Mouse (Mus musculus): ENCODE data around the gene Kcng4.

Kcng4 gene

DNA sequence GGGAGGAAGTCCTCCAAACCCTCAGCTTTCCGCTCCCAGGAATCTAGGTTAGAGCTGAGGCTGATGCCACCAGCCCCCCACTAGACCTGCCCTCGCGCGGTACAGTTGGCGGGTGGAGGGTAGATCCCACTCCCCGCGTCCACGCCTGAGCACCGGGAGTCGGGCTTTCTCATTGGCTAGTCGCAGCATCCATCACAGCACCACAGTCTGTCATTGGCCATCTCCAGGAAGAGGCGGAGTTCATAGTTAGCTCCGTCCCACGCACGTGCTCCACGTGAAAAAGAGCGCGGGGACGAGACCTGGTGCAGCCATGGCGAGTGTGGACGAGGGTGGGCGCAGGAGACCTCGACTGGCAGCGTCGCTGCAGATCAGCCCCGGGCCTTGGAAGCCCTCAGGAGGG lies 23.0 kb downstream of the Kcng4 start, which contains the start of gene Adad2:
Gene Adad2 (plus strand): TSS at position 277 of the 400 bp plus-strand sequence.
- DNase-seq: no peak

DNA sequence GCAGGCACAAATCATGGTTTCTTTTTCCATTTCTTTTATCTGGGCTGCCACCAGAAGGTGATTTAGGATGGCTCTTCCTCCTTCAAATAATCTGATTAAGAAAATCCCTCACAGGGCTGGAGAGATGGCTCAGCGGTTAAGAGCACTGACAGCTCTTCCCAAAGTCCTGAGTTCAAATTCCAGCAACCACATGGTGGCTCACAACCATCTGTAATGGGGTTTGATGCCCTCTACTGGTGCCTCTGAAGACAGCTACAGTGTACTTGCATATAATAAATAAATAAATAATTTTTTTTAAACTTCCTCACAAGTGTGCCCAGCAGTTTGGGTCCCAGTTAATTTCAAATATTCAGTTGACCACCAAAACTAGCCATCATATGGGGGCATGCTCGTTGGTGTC lies 29.3 kb downstream of the Kcng4 start:
- DNase-seq: peak; percentile 26

- peak; percentile 94 for DNase-seq
These were observed 30.5 kb downstream of the Kcng4 start, which contains the start of gene Taf1c for GRCm38 (mm10) chr8:119604996-119605395. Taf1c (minus strand) TSS chr8:119605222.

GRCm38 (mm10) chr8:119604398-119604803 lies 31.1 kb downstream of the Kcng4 start:
- no peak for DNase-seq

GRCm38 (mm10) chr8:119603771-119604170 lies 31.7 kb downstream of the Kcng4 start:
- DNase-seq: no peak

- peak; percentile 43 for DNase-seq
These were observed 44.0 kb downstream of the Kcng4 start for GRCm38 (mm10) chr8:119591456-119591855.

GRCm38 (mm10) chr8:119590348-119590747 lies 45.1 kb downstream of the Kcng4 start:
- peak; percentile 21 for DNase-seq

- no peak for DNase-seq
These were observed 46.6 kb downstream of the Kcng4 start for GRCm38 (mm10) chr8:119588844-119589243.

DNA sequence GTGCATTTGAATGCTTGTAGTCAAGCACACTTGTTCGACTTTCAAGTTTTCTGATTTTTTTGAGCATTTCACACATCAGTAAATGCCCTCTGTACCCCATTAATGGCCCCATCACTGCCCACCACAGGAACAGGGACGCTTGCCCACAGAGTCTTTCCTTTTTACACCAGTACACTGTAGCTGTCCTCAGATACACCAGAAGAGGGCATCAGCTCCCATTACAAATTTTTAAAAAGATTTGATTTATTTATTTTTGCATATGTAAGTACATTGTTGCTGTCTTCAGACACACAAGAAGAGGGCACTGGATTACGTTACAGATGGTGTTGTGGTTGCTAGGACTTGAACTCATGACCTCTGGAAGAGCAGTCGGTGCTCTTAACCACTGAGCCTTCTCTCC lies 47.2 kb downstream of the Kcng4 start:
- no peak for DNase-seq

DNA sequence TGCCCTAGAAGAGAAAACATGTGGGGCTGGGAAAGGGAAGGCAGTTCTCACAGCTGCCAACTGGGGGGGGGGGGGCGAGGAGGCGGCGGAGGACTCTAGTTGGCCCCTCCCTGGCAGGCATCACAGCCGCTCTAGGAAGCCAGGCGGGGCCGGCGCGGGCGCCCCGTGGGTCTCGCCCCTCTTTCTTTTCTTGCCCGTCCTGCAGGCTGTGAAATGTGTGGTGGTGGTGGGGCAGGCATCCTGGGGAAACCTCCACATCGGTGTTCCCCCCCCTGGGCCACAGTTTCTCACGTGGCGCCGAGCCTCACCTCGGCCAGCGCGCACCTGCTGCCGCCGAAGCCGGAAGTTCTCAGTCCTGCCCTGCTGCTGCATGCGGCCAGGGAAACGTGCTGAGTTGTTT lies 49.6 kb downstream of the Kcng4 start:
- DNase-seq: no peak

DNA sequence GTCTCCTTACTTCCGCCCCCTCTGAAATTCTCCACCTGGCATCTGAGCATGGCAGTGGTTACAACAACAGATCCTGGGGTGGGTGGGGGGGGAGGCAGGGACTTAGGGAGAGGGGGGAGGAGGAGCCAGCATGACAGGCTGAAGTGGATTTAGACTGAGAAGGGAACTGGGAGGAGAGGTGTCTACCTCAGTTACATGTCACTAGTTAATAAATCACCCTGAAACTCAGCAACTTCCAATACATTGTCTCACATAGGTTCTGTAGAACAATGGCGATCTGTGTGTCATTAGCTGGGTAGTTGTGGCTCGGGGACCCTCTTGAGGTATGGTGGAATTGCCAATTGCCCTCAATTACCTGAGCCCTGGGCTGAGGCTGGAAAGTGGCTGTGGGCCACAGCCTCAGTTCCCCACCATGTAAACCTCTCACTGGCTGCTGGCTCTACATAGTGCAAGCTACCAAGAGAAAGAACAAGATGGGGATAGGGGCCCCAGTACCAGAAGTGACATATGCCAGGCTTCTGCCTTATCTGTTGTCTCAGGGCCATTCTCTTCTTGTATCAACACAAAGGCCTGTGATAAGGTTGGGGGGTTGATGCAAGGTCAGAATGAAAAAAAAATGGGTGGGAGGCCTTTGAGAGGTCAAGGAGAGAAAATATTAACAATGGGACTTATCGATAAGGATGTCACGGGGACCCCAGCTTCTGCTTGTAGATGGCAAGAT lies 54.9 kb downstream of the Kcng4 start:
- DNase-seq: no peak

DNA sequence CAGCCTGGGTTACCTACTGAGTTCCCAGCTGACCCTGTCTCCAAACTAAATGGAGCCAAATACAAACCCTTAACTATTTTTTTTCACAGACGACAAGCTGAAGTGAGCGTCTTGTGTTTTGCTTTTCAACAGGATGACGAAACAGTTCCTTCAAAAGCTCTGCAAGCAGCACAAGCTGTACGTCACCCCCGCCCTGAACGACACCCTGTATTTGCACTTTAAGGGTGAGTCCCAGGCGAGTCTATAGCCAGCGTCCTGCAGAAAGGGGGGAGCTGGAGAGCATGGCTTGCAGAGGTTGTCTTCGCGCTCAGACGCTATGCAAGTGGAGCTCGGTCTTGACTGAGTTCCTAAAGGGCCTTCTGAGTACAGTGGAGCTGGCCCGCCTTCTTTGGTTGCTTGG lies 56.4 kb downstream of the Kcng4 start:
- no peak for DNase-seq

- no peak for DNase-seq
These were observed 60.1 kb downstream of the Kcng4 start for GRCm38 (mm10) chr8:119575366-119575726.

DNA sequence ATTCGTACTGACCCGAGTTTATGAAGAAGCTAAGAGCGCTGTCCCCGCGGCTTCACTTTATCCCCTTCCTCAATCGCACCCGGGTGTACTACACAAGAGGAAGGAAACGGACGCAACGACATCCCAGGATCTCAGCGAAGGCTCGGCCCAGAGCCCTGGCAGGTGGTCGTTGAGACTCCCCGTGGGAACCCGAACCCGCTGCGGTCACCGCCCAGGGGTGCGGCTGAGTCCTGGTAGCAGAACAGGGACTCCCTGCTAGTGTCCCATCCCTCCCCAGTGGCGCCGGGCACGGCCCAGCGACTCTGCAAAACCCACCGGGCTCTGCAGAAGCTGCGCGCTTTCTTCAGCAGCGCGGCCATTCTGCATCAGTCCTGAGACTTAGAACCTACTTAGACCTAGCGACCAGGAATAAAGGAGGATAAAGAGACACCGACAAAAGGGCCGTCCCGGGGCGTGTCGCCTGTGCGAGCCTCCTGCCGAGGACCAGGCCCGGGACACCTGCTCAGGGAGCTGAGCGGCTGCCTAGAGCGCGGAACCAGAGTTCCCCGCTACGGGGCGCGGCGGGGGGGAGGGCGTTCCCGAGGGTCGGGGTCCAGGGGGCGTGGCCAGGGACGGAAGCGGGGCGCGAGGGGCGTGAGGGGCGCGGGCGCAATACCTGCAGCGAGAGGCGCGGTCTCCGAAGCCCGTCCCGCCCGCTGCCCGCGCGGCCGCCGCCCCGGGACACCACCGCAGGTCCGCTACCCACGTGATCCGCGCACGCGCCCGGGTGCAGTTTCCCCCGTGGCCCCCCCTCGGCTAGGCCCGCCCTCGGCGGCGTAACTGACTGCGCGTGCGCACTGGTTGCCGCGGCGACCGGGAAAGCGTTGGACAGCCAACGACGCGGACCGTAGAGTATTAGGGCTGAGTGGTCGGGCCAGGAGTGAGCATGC lies 60.8 kb downstream of the Kcng4 start, which contains the start of the genes Hsdl1 and Dnaaf1:
Gene Hsdl1 (minus strand): TSS at position 747 of the 929 bp plus-strand sequence.
Gene Dnaaf1 (plus strand): TSS at position 799 of the 929 bp plus-strand sequence.
- peak; percentile 98 for DNase-seq
